27 mouse cellular contexts compared by ENCODE assay signal in the genomic region with DNA sequence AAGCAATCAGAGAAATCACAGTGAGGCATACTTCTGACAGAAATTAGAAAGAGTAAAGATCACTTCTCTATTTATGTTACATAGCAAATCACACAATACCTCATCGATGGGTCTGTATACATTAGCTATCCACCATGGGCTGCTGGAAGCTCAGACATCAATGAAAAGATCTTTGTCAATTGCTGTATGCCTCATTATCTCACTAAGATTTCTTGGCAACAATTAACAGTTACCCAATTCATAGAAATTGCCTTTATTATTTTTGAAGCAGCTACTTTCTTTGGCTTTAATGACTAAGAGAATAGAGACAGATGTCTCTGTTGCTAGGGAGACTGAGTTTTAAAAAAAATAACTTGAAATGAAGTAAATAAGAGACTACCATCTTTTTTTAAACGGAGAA.
A peak's percentile ranks its signal among the peaks of the same experiment; 100 is the strongest.
DNase-seq lines count a peak whose midpoint lies in the region; ATAC-seq and TF ChIP-seq lines count a peak whose summit lies in the region.
"Had no signal": no experiment of that assay in that cellular context is flagged by ENCODE, and none has a peak within 500 bp of the region (broad histone marks: within the 10 kb centered on the region; RNA-seq: fewer than 3 reads in every experiment).

No protein-coding gene starts in this region.

- no peak for DNase-seq in forebrain, postnatal 0 days
- peak; percentile 20 for DNase-seq in brain, adult 2 months (ENCODE audit: low read depth, low spot score)
- no peak for DNase-seq in cerebellum, postnatal 10 days
- DNase-seq: adrenal gland, adult 8-10 months; adrenal gland, postnatal 25 days; cerebellum, adult 11 months; cerebellum, adult 9-11 months; cerebellum, postnatal 36 days; embryo, embryonic 11 days; gastrocnemius, postnatal 25 days; heart, adult 18-20 months; heart, postnatal 10 days; heart, postnatal 36 days; kidney, adult 18-20 months had no signal

- H3K4me1 ChIP-seq in forebrain, embryonic 13.5 days = peaks cover 10% of the 10 kb centered on the region
- no peaks in the 10 kb centered on the region for H3K4me1 ChIP-seq in forebrain, postnatal 0 days (ENCODE audit: insufficient read depth)
- H3K4me1 ChIP-seq in forebrain, embryonic 16.5 days (replicated peaks; ENCODE audit: control insufficient read depth, insufficient read depth, low read length) = 0 out of 2 replicates have a peak, but pooled peaks cover 9% of the 10 kb centered on the region
- H3K4me1 ChIP-seq in forebrain, embryonic 12.5 days = 0 out of 2 replicates have a peak, but pooled peaks cover 4% of the 10 kb centered on the region
- H3K4me1 ChIP-seq: embryonic facial prominence, embryonic 10.5 days; embryonic facial prominence, embryonic 13.5 days; heart, embryonic 12.5 days; heart, embryonic 15.5 days had no signal

- H3K9me3 ChIP-seq in forebrain, embryonic 13.5 days (replicated peaks) = no peaks in the 10 kb centered on the region
- no peaks in the 10 kb centered on the region for H3K9me3 ChIP-seq in forebrain, postnatal 0 days (ENCODE audit: low read length)
- no peaks in the 10 kb centered on the region for H3K9me3 ChIP-seq in forebrain, embryonic 16.5 days (ENCODE audit: control insufficient read depth, low read length)
- no peaks in the 10 kb centered on the region for H3K9me3 ChIP-seq in forebrain, embryonic 12.5 days
- H3K9me3 ChIP-seq: embryonic facial prominence, embryonic 10.5 days; embryonic facial prominence, embryonic 13.5 days; heart, embryonic 12.5 days; heart, embryonic 15.5 days had no signal

- ATAC-seq in forebrain, embryonic 13.5 days = peak; percentile 59; the same call in 1 of the 2 replicates
- ATAC-seq in forebrain, postnatal 0 days = no peak
- ATAC-seq in forebrain, embryonic 16.5 days = peak; percentile 47
- no peak for ATAC-seq in forebrain, embryonic 12.5 days (ENCODE audit: low FRiP score)
- ATAC-seq: activated CD4-positive, CD25-positive, alpha-beta regulatory T cell, adult 4 months; hindbrain, postnatal 0 days; inflammation-experienced regulatory T-cells, adult 6 months; intestine, embryonic 16.5 days had no signal

- WGBS in forebrain, embryonic 13.5 days = 25% methylated on average over 2 of the region's 2 CpGs
- 16% methylated on average over 2 of the region's 2 CpGs for WGBS in forebrain, postnatal 0 days
- 14% methylated on average over 2 of the region's 2 CpGs for WGBS in forebrain, embryonic 16.5 days
- WGBS in forebrain, embryonic 12.5 days = 34% methylated on average over 2 of the region's 2 CpGs

- H3K27me3 ChIP-seq in forebrain, embryonic 13.5 days = no peaks in the 10 kb centered on the region
- H3K27me3 ChIP-seq in forebrain, postnatal 0 days (ENCODE audit: insufficient read depth, low read length) = no peaks in the 10 kb centered on the region
- H3K27me3 ChIP-seq in forebrain, embryonic 16.5 days (replicated peaks; ENCODE audit: control insufficient read depth, insufficient read depth, low read length) = no peaks in the 10 kb centered on the region
- H3K27me3 ChIP-seq in forebrain, embryonic 12.5 days = no peaks in the 10 kb centered on the region
- H3K27me3 ChIP-seq: embryonic facial prominence, embryonic 13.5 days; heart, embryonic 12.5 days; heart, embryonic 15.5 days had no signal

- H3K4me2 ChIP-seq in forebrain, embryonic 13.5 days = no peak overlapping the region
- H3K4me2 ChIP-seq in forebrain, postnatal 0 days (ENCODE audit: low read depth) = no peak overlapping the region
- no peak overlapping the region for H3K4me2 ChIP-seq in forebrain, embryonic 16.5 days (ENCODE audit: low read length)
- H3K4me2 ChIP-seq in forebrain, embryonic 12.5 days = no peak overlapping the region
- H3K4me2 ChIP-seq: embryonic facial prominence, embryonic 13.5 days; heart, embryonic 12.5 days; heart, embryonic 15.5 days; hindbrain, embryonic 14.5 days had no signal

- no peak overlapping the region for H3K4me3 ChIP-seq in forebrain, embryonic 13.5 days
- H3K4me3 ChIP-seq in forebrain, postnatal 0 days (ENCODE audit: low read depth, low read length) = no peak overlapping the region
- H3K4me3 ChIP-seq in forebrain, embryonic 16.5 days (replicated peaks; ENCODE audit: low read length) = no peak overlapping the region
- H3K4me3 ChIP-seq in forebrain, embryonic 12.5 days (replicated peaks) = no peak overlapping the region
- H3K4me3 ChIP-seq: embryonic facial prominence, embryonic 10.5 days; embryonic facial prominence, embryonic 13.5 days; erythroblast, embryonic 14.5 days; heart, embryonic 12.5 days; heart, embryonic 15.5 days had no signal

- TF ChIP-seq CTCF in forebrain, postnatal 0 days (IDR thresholded peaks at IDR 0.05; ENCODE audit: low read depth) = no peak

- no peak overlapping the region for H3K9ac ChIP-seq in forebrain, embryonic 13.5 days
- no peak overlapping the region for H3K9ac ChIP-seq in forebrain, postnatal 0 days
- no peak overlapping the region for H3K9ac ChIP-seq in forebrain, embryonic 16.5 days (replicated peaks; ENCODE audit: low read depth, low read length)
- no peak overlapping the region for H3K9ac ChIP-seq in forebrain, embryonic 12.5 days
- H3K9ac ChIP-seq: embryonic facial prominence, embryonic 13.5 days; heart, embryonic 12.5 days; heart, embryonic 15.5 days; hindbrain, embryonic 14.5 days had no signal

- H3K36me3 ChIP-seq in forebrain, embryonic 13.5 days (ENCODE audit: poor library complexity, severe bottlenecking) = no peaks in the 10 kb centered on the region
- no peaks in the 10 kb centered on the region; the same call in 1 of the 2 replicates for H3K36me3 ChIP-seq in forebrain, postnatal 0 days (ENCODE audit: insufficient read depth)
- no peaks in the 10 kb centered on the region for H3K36me3 ChIP-seq in forebrain, embryonic 16.5 days (ENCODE audit: control insufficient read depth, insufficient read depth)
- H3K36me3 ChIP-seq in forebrain, embryonic 12.5 days (replicated peaks) = no peaks in the 10 kb centered on the region
- H3K36me3 ChIP-seq: embryonic facial prominence, embryonic 10.5 days; embryonic facial prominence, embryonic 13.5 days; heart, embryonic 12.5 days; heart, embryonic 15.5 days had no signal

- H3K27ac ChIP-seq in forebrain, embryonic 13.5 days = no peak overlapping the region
- no peak overlapping the region for H3K27ac ChIP-seq in forebrain, postnatal 0 days (ENCODE audit: low read depth, low read length)
- H3K27ac ChIP-seq in forebrain, embryonic 16.5 days (ENCODE audit: low read length) = no peak overlapping the region
- no peak overlapping the region for H3K27ac ChIP-seq in forebrain, embryonic 12.5 days
- H3K27ac ChIP-seq: embryonic facial prominence, embryonic 10.5 days; embryonic facial prominence, embryonic 13.5 days; heart, embryonic 15.5 days; hindbrain, embryonic 14.5 days; hindbrain, postnatal 0 days had no signal

Comparison
In these comparisons a context has a peak if more than half of its experiments do, and no peak if none do; other contexts are left out.
1. ATAC-seq: peak in forebrain, embryonic 13.5 days (single experiment) and forebrain, embryonic 16.5 days (single experiment); none in forebrain, postnatal 0 days (single experiment) and forebrain, embryonic 12.5 days (single experiment).